Mouse (Mus musculus): ENCODE measurements around the gene Tspan31.

Gene Tspan31

GRCm38 (mm10) chr10:127043187-127043586 lies 26.9 kb downstream of the Tspan31 start:
- DNase-seq (ENCODE audit: extremely low spot score, low read depth, low spot score), result no peak

- DNase-seq (ENCODE audit: extremely low spot score, low read depth, low spot score), result no peak
Observed at GRCm38 (mm10) chr10:127042468-127043115, 27.5 kb downstream of the Tspan31 start.

GRCm38 (mm10) chr10:127041774-127042338 lies 28.2 kb downstream of the Tspan31 start:
- peak; percentile 70 for DNase-seq (ENCODE audit: extremely low spot score, low read depth, low spot score)

- DNase-seq (ENCODE audit: extremely low spot score, low read depth, low spot score), result no peak
Observed at GRCm38 (mm10) chr10:127041274-127041766, 28.7 kb downstream of the Tspan31 start, which contains the start of the genes Mettl1 and Eef1akmt3. Gene Mettl1 (plus strand): TSS chr10:127041414. Gene Eef1akmt3 (minus strand): TSS chr10:127041513.

- no peak for DNase-seq (ENCODE audit: extremely low spot score, low read depth, low spot score)
Observed at GRCm38 (mm10) chr10:127040569-127041214, 29.4 kb downstream of the Tspan31 start.

- DNase-seq (ENCODE audit: extremely low spot score, low read depth, low spot score), result no peak
Observed at GRCm38 (mm10) chr10:127037641-127038040, 32.4 kb downstream of the Tspan31 start.

- no peak for DNase-seq (ENCODE audit: extremely low spot score, low read depth, low spot score)
Observed at GRCm38 (mm10) chr10:127036273-127036672, 33.8 kb downstream of the Tspan31 start.

- DNase-seq (ENCODE audit: extremely low spot score, low read depth, low spot score), result no peak
Observed at GRCm38 (mm10) chr10:127033301-127033741, 36.7 kb downstream of the Tspan31 start.

- DNase-seq (ENCODE audit: extremely low spot score, low read depth, low spot score), result peak; percentile 77
Observed at GRCm38 (mm10) chr10:127030336-127031296, 39.4 kb downstream of the Tspan31 start, which contains the start of gene Tsfm. Gene Tsfm (minus strand): TSS chr10:127030840.

- no peak for DNase-seq (ENCODE audit: extremely low spot score, low read depth, low spot score)
Observed at GRCm38 (mm10) chr10:127018422-127018821, 51.6 kb downstream of the Tspan31 start.
